Mouse (Mus musculus): ENCODE measurements around the gene Fosl2. TPM values are rescaled to one million over a fixed set of nuclear protein-coding genes. Genes with fewer than 3 reads are reported as not detected.

Gene Fosl2
- 10 to 100 TPM; 24.7 to 34.7 TPM for total RNA-seq (2021)
- long read RNA-seq, experiment 1, partial matches to known transcripts, result 0 of 5 reads
- long read RNA-seq, experiment 1, other reads (novel, unspliced or antisense), result 5 of 5 reads
- long read RNA-seq, experiment 2, partial matches to known transcripts, result 0 of 5 reads
- long read RNA-seq, experiment 2, other reads (novel, unspliced or antisense), result 5 of 5 reads

DNA sequence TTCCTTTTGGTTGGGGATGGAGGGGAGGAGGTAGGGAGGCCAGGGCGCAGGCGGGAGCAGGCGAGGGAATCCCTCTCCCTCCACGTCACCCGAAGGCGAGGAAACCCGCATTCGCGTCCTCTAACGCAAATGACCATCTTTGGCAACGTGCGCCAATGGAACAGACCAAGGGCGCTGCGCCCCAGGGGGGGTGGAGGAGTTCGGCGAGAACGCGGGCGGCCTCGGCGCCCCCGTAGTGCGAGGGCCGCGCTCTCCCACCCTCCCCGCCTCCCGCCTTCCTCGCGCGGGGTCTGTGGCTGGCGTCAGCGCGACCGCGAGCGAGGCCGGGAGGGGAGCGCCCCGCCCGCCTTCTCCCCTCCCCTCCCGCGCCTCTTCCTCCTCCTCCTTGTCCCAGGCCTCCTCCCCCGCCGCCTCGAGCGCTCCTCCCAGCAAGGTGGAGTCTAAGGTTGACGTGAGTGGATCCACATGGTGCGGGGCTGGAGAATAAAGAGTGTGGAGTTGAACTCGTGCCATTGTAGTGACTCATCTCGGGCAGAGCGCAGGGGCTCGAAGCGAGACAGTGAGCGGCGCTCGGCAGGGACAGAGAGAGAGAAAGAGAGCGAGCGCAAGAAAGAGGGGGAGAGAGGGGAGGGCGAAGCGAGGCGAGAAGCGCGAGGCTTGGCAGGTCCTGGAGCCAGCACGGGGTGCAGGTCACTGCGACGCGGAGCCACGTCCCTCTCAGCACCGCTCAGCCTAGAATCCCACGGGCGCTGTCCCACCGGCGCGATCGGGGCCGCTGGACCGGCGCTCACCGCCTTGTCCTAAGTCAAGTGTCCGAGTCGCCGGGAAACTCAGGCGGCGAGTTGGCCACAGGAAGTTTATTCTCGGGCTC is at the start of gene Fosl2:
Gene Fosl2, plus strand, starts transcription at position 466 of the 871 bp plus-strand sequence.
- peak; percentile 92 to 94 for DNase-seq (ENCODE audit: low spot score in 2 of 2)
- intact Hi-C loops (cut with DNase I), result loop anchor here (2.0 to 10.0 kb wide), 5 partner anchors 153 to 571 kb away; partner anchors contain the start of gene Mrpl33

DNA sequence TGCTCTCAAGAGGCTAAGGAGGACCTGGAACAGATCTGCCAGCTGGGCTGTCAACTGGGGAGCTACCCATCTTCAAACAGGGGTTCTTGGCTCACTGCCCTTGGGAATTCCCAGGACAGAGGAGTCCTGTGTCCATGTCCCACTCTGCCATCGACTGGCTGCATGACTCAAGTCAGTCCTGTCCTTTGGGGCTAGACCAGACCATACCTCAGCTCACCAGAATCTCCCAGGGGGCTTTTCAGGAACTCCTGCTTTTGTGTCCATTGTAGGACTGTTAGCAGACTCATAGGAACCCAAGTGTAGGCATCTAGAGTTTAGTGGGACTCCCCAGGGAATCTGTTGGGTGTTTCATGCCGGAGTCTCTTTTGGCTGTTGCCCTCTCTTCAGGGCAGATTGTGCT is 49.6 kb upstream of the Fosl2 start:
- DNase-seq (ENCODE audit: low spot score in 2 of 2), result no peak
- intact Hi-C loops (cut with DNase I), result no loop called here

DNA sequence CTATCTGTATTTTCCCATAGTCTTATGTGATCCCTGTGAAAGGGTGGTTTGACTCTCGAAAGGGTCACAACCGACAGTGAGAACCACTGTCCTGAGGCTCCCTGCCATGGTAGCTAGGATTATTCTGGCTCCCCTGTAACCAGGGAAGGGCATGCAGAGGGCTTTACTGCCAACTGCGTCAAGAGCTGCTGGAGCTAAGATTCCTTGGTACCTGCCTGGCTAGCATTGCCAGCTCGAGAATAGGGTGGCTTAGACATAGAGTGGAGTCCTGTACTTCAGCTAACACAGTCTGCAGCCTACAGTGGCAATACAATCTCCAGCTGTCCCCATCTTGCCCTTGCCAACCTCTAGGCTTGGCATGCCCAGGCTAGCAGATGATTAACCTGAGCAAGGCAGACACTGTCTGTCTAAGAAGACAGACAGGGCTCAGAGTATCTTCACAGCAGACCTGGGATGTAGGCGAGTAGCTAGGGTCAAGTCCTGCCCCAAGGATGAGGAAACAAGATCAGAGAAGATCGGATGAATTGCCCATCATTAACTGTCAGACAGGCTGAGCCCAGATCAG is 49.0 kb upstream of the Fosl2 start:
- no peak for DNase-seq (ENCODE audit: low spot score in 2 of 2)
- intact Hi-C loops (cut with DNase I), result no loop called here

DNA sequence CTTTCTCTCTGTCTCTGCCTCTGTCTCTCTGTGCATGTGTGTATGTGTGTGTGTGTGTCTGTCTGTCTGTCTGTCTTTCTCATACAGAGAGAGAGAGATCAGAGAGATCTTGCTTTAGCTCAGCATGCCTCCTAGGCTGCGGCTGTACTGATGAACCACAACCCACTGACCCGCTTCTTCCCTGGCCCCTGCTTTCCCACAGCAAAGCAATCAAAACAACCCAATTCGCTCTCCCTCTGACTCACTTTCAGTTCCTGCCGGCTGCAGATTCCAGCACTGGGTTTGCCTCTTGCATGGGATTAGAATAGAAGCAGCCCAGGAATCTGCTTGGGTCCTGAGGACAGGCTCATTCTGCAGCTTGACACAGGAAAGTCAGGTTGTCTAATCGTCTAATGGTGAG is 46.1 kb upstream of the Fosl2 start:
- DNase-seq (ENCODE audit: low spot score in 2 of 2), result no peak
- intact Hi-C loops (cut with DNase I), result no loop called here

DNA sequence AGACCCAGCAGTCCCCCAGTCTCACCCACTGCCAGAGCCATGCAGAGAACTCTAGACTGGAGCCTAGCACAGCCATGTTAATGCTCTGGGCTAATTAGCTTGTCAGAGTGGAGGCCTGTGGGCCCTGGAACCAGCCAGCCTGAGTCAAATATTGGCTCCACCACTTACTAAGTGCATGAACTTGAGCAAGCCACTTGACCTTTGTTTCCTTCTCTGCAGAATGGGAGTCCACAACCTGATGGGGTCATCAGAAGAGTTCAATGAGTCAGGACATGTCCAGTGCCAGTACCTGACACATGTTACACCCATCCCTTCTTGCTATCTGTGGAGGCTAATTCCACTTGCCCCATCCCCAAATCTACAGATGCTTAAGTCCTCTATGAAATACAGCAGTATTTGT is 43.3 kb upstream of the Fosl2 start:
- DNase-seq (ENCODE audit: low spot score in 2 of 2), result no peak
- intact Hi-C loops (cut with DNase I), result no loop called here

DNA sequence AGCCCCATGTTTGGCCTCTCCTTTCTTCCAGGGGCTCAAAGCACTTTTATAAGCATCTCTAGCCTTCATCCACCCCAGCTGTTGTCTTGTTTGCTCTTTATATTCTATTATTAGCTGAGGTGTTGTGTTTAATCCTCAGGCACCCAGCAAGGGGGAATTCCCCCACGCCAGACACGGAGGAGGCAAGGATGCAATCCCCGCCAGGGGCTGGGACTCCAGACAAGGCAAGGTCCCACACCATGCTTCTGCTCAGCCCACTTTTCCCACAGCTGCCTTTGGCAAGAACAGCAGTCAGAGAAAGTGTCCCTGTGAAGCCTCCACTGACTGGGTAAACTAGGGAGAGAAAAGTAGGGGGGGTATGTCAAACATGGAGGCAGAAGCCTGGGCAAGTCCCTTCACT is 36.9 kb upstream of the Fosl2 start:
- intact Hi-C loops (cut with DNase I), result no loop called here
- no peak for DNase-seq (ENCODE audit: low spot score in 2 of 2)

DNA sequence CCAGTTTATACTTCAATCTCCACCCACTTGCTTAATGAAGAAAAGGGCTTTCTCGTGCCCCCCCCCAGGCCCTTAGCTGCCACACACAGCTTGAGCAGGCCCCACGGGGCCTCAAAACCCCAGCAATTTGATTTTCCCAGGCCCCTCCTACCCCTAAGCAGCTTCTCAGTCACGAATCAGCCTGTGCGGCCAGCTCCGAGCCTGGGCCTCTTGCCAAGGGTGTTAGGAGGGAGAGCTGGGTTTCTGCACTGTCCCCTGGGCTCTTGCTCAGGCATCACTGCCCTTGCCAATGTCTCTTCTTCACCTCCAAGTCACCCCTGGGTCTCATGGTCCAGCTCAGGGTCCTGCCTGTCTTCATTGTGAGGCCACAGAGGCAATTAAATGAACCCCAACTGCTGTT is 33.1 kb upstream of the Fosl2 start:
- intact Hi-C loops (cut with DNase I), result no loop called here
- DNase-seq (ENCODE audit: low spot score in 2 of 2), result peak; percentile 14 to 30

DNA sequence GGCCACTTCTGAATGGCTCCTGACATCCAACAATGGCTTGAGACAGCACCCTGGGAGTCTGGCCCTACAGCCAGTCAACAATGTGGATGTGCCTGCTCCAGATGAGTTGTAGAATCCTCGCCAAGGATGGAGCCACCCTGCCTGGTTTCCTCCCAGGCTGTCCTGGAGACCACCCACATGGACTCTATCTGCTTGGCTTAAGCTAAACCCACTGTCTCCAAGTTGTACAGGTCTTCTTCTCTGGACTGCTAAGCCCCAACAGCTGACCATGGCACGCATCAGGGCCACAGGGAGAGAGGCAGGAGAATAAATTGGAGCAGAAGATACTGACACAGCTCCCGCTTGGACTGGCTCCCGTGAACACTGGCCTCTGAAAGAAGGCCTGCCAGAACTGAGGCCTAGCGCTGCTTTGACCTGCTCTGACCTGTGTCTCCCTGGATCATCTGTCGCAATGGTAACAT is 32.6 kb upstream of the Fosl2 start:
- DNase-seq (ENCODE audit: low spot score in 2 of 2), result no peak
- intact Hi-C loops (cut with DNase I), result no loop called here

DNA sequence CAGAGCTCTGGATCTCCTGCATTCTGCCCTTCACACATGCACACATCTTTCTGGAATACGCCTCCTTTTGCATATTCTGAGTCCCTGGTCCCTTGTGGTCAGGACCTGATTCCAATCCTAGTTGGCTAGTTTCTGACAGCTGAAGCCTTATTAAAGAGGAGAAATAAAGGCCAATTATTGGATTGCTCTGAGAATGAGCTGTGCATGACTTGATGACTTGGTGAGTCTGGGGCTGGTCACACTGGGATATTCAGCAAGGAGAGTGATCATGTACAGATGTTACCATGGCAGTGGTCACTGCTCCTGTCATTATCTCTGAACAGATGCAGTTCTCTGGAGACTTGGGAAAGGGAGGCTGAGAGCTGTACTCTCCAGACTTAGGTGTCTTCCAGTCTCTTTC is 32.1 kb upstream of the Fosl2 start:
- DNase-seq (ENCODE audit: low spot score in 2 of 2), result no peak
- intact Hi-C loops (cut with DNase I), result no loop called here

DNA sequence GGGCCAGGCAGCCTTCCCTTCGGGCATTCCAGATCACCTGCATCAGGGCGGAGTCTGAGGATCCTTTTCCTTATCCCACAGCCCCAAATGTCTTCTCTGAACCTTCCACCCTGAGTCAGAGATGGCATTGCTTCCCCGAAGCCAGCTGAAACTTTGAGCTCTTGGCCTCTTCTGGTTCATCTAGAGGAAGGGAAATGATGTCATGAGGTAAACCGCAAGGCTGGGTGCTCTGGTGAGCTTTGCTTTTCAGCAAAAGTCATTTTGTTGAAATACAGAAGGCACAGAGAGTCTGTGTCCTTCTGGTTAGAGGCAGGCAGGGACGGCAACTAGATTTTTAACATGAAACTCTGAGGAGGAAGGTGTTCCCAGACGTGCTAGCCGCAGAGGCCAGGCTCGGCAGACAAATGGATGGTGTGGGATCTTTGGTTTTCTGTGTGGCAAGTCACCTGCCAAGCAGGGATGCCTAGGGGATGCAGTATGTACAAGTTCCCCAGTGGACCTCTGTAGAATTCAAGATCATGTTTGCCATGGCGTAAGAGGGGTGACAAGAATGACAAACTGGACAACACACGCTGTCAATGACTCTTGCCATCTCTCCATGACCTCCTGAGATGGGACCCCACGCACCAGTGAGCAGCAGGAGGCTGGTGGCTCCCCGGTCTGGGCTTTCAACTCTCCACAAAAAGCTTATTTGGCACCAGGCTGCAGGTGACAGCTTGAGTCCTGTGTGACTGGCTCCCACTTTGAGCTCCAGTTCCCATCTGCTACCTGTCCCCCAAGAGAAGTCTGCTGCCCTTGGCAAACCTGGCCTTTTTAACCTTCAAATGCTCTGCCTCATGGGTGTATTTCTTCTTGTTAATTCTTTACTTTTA is 31.2 kb upstream of the Fosl2 start:
- DNase-seq (ENCODE audit: low spot score in 2 of 2), result no peak
- intact Hi-C loops (cut with DNase I), result no loop called here

DNA sequence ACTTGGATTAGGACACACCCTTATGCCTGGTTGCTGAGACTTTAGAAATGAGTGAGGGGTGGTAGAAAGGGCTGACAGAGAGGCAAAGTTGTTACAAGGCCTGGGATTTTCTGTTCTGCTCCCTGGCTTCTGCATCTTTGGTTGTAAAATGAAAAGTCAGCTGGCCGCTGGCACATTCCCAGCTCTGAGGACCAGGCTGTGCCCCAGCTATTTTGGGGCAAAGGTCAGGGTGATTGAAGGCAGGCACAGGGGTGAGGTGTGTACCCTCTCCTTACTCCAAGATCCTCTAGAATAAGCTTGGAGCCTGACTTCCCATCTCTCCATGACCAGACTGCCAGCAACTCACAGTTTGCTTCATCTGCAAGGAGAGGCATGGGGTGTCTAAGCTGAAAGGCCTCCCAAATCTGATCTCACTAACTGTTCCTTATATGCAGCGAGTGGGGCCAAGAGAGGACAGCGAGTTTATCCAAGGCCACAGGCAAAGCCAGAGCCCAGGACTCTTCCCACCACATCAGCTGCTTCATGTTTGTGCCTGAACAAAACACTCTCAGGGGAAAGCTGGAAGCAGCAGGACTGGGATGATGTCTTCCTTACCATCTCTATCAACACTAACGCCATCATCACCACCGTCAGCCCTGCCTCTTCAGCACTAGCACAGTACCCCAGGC is 29.0 kb upstream of the Fosl2 start:
- no peak for DNase-seq (ENCODE audit: low spot score in 2 of 2)
- intact Hi-C loops (cut with DNase I), result no loop called here

DNA sequence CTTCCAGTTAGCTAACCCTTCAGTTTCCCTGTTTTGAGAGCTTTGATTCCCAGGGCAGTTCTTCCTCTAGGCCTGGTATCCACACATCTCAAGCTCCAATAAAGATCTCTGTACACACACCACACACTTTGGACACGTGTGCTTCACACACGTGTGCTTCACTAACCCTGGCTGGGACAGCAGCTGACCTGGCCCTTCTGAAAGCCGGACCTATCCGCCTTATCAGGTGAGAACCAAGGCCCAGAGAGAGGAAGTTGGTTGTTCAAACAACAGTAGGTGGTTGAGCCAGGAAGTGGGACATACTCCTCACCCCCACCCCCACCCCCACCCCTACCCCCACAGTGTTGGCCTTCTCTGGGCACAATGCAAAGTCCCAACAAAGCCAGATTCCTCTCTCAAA is 24.9 kb upstream of the Fosl2 start:
- no peak for DNase-seq (ENCODE audit: low spot score in 2 of 2)
- intact Hi-C loops (cut with DNase I), result no loop called here

DNA sequence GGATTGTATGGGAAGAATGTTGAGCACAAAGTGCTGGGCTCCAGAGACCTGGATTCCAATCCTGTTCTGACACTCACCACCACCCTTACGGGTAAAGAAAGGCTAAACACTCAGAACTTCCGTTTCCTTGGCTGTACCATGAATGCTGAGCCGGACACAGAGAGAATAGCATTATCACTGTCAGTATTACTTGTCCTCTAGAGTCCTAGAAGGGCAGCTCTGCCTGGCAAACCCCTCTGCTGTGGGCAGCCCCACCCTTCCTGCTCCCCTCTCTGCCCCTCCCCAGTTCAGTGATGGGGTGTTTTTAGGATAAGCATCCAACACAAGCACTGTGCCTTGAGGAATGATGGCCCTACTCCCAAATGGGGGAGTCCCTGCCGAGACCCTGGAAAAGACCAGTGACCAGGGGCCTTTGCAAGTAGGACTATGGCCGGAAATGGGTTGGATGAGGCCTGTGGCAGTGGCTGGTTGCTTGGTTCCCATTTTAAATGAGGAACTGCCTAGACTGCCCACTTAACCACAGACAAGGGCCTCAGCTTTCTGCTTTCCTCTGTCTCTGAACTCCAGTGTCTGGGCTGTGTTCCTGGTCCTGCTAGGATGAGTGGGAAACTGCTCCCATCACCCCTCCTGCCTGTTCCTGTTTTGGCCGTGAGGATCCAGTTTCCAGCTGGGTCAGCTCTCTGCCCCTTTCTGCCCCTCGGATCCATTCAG is 23.2 kb upstream of the Fosl2 start:
- intact Hi-C loops (cut with DNase I), result no loop called here
- DNase-seq (ENCODE audit: low spot score in 2 of 2), result no peak

DNA sequence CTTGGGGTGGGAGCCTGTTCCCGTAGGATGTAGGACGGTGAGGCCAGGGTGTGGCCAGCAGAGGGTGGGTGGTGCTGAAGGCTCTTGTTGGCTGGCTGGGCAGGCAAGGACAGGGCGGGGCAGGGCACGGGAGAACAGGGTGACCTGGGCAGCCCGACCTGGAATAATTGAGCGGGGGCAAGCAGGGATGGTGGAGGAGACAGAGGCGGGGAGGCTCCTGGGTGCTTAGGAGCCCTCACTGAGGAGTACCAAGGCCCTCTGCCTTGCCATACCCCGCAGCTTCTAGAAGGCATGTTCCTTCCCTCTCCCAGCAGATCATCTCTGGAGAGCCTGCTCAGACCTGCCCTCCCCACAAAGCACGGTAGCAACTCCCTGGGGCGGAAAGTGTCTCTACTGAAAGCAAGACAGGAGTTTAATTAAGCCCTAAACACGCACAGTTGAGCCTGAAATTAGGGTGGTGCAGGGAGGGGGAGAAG is 14.7 kb upstream of the Fosl2 start:
- intact Hi-C loops (cut with DNase I), result no loop called here
- DNase-seq (ENCODE audit: low spot score in 2 of 2), result no peak

DNA sequence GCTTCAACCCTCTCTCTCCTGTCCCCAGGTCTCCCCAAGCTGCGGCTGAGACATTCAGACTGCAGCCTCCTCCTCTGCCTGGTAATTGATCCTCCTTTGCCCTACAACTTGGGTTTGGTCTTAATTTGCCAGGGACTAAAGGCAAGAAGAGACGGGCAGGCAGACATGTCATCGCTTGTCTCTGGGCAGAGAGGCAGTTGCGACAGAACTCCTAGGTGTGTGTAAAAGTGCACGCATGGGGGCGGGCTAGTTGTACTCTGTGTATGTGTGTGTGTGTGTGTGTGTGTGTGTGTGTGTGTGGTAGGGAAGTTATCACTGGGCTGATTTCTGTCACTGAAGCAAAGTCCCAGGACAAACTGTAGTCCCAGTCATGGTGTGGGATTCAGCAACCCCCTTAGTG is 13.7 kb upstream of the Fosl2 start:
- intact Hi-C loops (cut with DNase I), result no loop called here

DNA sequence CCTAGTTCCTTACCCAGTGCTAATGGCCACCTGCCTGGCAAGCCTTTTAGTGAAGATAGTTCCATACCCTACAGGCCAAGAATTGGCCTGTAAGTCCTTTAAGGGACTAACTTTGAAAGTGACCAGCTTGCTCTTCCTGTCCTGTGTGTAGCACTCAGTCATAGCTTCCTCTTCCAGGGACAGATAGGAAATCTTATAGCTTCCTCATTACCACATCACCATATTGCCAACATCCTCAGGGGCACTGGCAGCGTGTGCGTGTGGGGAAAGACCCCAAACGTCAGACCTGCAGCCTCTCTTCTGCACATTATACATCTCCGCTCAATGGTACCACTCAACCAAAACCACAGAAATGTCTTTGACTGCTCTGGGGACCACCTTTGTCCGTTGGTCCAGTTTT is 13.2 kb upstream of the Fosl2 start:
- intact Hi-C loops (cut with DNase I), result no loop called here
- no peak for DNase-seq (ENCODE audit: low spot score in 2 of 2)

More for the DNA sequence above, 13.7 kb upstream of the Fosl2 start:
- DNase-seq (ENCODE audit: low spot score in 2 of 2), result no peak

DNA sequence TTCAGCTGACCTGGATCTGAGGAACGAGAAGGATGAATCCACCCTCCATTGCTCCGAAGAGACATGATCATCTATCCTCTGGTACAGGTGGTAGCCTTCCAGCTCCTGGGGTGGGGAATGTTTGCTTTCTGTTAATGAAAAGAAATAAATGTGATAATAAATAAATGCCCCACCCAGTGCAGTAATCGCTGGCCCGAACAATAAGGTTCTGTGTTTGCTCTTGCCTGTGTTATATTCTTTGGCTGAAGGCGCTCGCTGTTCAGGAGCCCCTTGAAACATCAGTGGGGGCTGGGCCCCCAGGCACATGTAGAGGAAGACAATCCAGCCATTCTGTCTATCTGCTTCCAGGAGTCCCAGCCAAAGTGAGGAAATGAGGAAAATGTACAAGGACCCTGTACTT is 10.6 kb upstream of the Fosl2 start:
- intact Hi-C loops (cut with DNase I), result no loop called here
- no peak for DNase-seq (ENCODE audit: low spot score in 2 of 2)

DNA sequence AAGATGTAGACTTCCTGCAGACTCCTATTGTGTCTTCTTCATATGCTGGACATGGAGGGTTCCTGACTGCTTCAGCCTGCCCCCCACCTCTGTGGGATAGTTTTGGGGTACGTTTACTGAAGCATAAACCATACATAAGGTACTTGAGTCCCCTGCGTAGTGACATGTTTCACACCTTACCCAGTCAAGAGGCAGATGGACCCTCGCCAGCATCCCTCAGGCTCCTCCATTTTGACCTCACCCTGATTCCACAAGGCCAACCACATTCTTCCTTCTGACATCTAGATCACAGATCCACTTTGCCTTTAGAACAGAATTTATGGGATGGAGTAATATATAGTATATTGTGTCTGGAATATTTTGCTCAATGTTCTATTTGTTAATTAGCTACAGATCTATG is 8.4 kb upstream of the Fosl2 start:
- intact Hi-C loops (cut with DNase I), result no loop called here
- no peak for DNase-seq (ENCODE audit: low spot score in 2 of 2)

DNA sequence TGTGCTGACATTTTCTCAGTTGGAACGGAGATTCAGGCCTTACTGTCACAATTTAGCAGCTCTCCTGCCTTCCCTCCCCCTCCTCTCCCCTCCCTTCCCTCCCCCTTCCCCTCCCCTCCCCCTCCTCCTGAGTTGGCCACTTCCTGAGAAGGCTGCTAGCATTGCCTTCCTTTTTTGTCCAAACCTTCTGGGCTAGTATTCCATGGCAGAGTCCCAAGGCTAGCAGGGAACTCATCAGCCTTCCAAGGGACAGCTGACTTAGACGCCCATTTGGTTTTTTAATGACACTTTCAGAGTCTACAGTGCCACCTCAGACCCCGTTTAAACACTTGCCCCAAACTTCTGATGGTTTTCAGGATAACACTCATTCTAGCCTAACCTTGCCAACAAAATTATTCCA is 7.7 kb upstream of the Fosl2 start:
- no peak for DNase-seq (ENCODE audit: low spot score in 2 of 2)
- intact Hi-C loops (cut with DNase I), result no loop called here

Measured in left cerebral cortex, postnatal 14 days (tissue).